Mouse (Mus musculus) hindbrain, embryonic 11.5 days (tissue): Measurements from ENCODE around the gene Ablim2. TPM values are rescaled to one million over a fixed set of nuclear protein-coding genes. Genes with fewer than 3 reads are reported as not detected.

Source experiments
- ATAC-seq: fragments of 200-750 bp; cut with Nextera tagmentation; 2 replicates; pipeline ENCODE4 v1.8.0; 2017; ENCODE audit warnings: mild to moderate bottlenecking, moderate TSS enrichment, moderate library complexity; ENCODE audit not compliant: low FRiP score
- DNase-seq: peaks from one replicate; pipeline ENCODE4 v3.0.0-alpha.2; 2015; ENCODE audit warnings: low spot score
- H3K27ac ChIP-seq: fragments of 300-500 bp; sonication (generic); 2 replicates; pipeline ENCODE4 v1.5.1; 2014; ENCODE audit warnings: mild to moderate bottlenecking, low read depth, low read length
- H3K27me3 ChIP-seq: fragments of 300-500 bp; sonication (generic); 2 replicates; pipeline ENCODE4 v1.6.1; 2014; ENCODE audit warnings: mild to moderate bottlenecking, low read length, moderate library complexity, mixed read lengths; ENCODE audit not compliant: control insufficient read depth, insufficient read depth
- H3K36me3 ChIP-seq: fragments of 300-500 bp; sonication (generic); 2 replicates; pipeline ENCODE4 v1.6.1; 2014; ENCODE audit warnings: mild to moderate bottlenecking, low read length, moderate library complexity, mixed read lengths; ENCODE audit not compliant: control insufficient read depth, insufficient read depth
- H3K4me1 ChIP-seq: fragments of 300-500 bp; sonication (generic); replicated peaks from 2 replicates; pipeline ENCODE4 v1.6.1; 2014; ENCODE audit warnings: low read length, mixed read lengths; ENCODE audit not compliant: control insufficient read depth, insufficient read depth
- H3K4me2 ChIP-seq: fragments of 300-500 bp; sonication (generic); replicated peaks from 2 replicates; pipeline ENCODE4 v1.6.1; 2014; ENCODE audit warnings: mild to moderate bottlenecking, low read depth, low read length
- H3K4me3 ChIP-seq: fragments of 300-500 bp; sonication (generic); 2 replicates; pipeline ENCODE4 v1.5.1; 2014; ENCODE audit warnings: low read depth, low read length
- H3K9ac ChIP-seq: fragments of 300-500 bp; sonication (generic); 2 replicates; pipeline ENCODE4 v1.6.1; 2014; ENCODE audit warnings: low read depth, low read length
- H3K9me3 ChIP-seq: fragments of 300-500 bp; sonication (generic); 2 replicates; pipeline ENCODE4 v1.6.1; 2016; ENCODE audit warnings: low read length; ENCODE audit not compliant: control insufficient read depth
- WGBS: fragments of 180-500 bp; shearing (Covaris S2); extraction: QIAGEN DNeasy Blood & Tissue Kit; methylation state at CpG from one replicate; pipeline ENCODE4 v1.1.7; 2014; 5-methylcytosine and 5-hydroxymethylcytosine counted together
- polyA plus RNA-seq: library from polyadenylated mRNA; unstranded; fragments of >200 nt; fragmentation: Nextera tagmentation; extraction: Ambion mirVana; gene quantifications from 2 replicates; pipeline ENCODE4 v1.2.1, GENCODE M21; 2014

The Ablim2 gene
- polyA plus RNA-seq, 1 experiment from 2014 or later, result 0.60 TPM

DNA sequence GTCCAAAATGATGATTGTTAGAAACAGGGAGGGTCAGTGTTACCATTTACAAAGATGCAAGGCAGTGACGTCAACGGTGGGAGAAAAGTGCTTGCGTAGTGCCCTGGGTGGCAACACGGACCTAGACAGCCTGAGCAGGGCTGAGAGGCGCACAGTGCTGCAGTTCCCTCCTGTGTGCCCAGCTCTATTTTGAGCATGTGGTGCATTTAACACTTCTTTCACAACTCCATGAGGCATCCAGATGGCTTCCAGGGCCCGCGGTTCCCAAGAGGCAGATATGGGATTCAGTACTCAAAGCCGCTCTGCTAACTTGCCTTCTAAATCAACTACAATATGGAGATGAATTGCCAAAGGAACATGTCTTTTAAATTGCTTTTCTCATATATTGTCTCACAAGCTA lies 121.5 kb downstream of the Ablim2 start:
- Histone ChIP-seq H3K27me3 (no peaks in the 10 kb centered on the region), H3K36me3 (no peaks in the 10 kb centered on the region), H3K4me3 (no peak overlapping the region), H3K4me1 (no peaks in the 10 kb centered on the region), H3K9me3 (no peaks in the 10 kb centered on the region), H3K9ac (no peak overlapping the region), H3K4me2 (no peak overlapping the region), H3K27ac (no peak overlapping the region)
- WGBS, result 81% methylated on average over 8 of the region's 8 CpGs
- DNase-seq, result no peak
- ATAC-seq, result no peak

GRCm38 (mm10) chr5:35882391-35882790 lies 124.7 kb downstream of the Ablim2 start:
- H3K9ac ChIP-seq, result no peak overlapping the region
- no peaks in the 10 kb centered on the region for H3K36me3 ChIP-seq
- WGBS, result 61% methylated on average over 9 of the region's 9 CpGs
- ATAC-seq, result no peak
- no peaks in the 10 kb centered on the region for H3K9me3 ChIP-seq
- no peaks in the 10 kb centered on the region for H3K27me3 ChIP-seq
- H3K4me2 ChIP-seq, result no peak overlapping the region
- H3K27ac ChIP-seq, result no peak overlapping the region
- no peak overlapping the region for H3K4me3 ChIP-seq
- DNase-seq, result no peak
- H3K4me1 ChIP-seq, result no peaks in the 10 kb centered on the region

GRCm38 (mm10) chr5:35884262-35884661 lies 126.6 kb downstream of the Ablim2 start:
- WGBS, result 46% methylated on average over 11 of the region's 11 CpGs
- peak; percentile 80 for DNase-seq
- Histone ChIP-seq H3K9me3 (no peaks in the 10 kb centered on the region), H3K4me3 (no peak overlapping the region), H3K27ac (no peak overlapping the region), H3K4me1 (no peaks in the 10 kb centered on the region), H3K36me3 (no peaks in the 10 kb centered on the region), H3K9ac (no peak overlapping the region), H3K4me2 (no peak overlapping the region), H3K27me3 (no peaks in the 10 kb centered on the region)
- ATAC-seq, result peak; percentile 22; the same call in 1 of the 2 replicates

GRCm38 (mm10) chr5:35884689-35885088 lies 127.0 kb downstream of the Ablim2 start:
- H3K4me2 ChIP-seq, result no peak overlapping the region
- H3K9ac ChIP-seq, result no peak overlapping the region
- no peak; the same call in 1 of the 2 replicates for ATAC-seq
- no peaks in the 10 kb centered on the region for H3K27me3 ChIP-seq
- no peak overlapping the region for H3K27ac ChIP-seq
- H3K4me3 ChIP-seq, result no peak overlapping the region
- no peaks in the 10 kb centered on the region for H3K36me3 ChIP-seq
- WGBS, result 93% methylated on average over 5 of the region's 5 CpGs
- DNase-seq, result no peak
- H3K4me1 ChIP-seq, result no peaks in the 10 kb centered on the region
- no peaks in the 10 kb centered on the region for H3K9me3 ChIP-seq

GRCm38 (mm10) chr5:35888959-35889358 lies 131.3 kb downstream of the Ablim2 start:
- Histone ChIP-seq H3K9me3 (no peaks in the 10 kb centered on the region), H3K4me3 (no peak overlapping the region), H3K9ac (no peak overlapping the region), H3K4me2 (no peak overlapping the region), H3K27me3 (0 out of 2 replicates have a peak, but pooled peaks cover 3% of the 10 kb centered on the region), H3K27ac (no peak overlapping the region), H3K36me3 (no peaks in the 10 kb centered on the region), H3K4me1 (no peaks in the 10 kb centered on the region)
- DNase-seq, result peak; percentile 54
- WGBS, result 53% methylated on average over 9 of the region's 9 CpGs
- no peak for ATAC-seq

GRCm38 (mm10) chr5:35889641-35890040 lies 132.0 kb downstream of the Ablim2 start:
- 56% methylated on average over 2 of the region's 2 CpGs for WGBS
- Histone ChIP-seq H3K27ac (no peak overlapping the region), H3K4me2 (no peak overlapping the region), H3K9me3 (no peaks in the 10 kb centered on the region), H3K9ac (no peak overlapping the region), H3K4me1 (no peaks in the 10 kb centered on the region), H3K27me3 (0 out of 2 replicates have a peak, but pooled peaks cover 3% of the 10 kb centered on the region), H3K4me3 (no peak overlapping the region), H3K36me3 (no peaks in the 10 kb centered on the region)
- ATAC-seq (no peak), DNase-seq (no peak)

DNA sequence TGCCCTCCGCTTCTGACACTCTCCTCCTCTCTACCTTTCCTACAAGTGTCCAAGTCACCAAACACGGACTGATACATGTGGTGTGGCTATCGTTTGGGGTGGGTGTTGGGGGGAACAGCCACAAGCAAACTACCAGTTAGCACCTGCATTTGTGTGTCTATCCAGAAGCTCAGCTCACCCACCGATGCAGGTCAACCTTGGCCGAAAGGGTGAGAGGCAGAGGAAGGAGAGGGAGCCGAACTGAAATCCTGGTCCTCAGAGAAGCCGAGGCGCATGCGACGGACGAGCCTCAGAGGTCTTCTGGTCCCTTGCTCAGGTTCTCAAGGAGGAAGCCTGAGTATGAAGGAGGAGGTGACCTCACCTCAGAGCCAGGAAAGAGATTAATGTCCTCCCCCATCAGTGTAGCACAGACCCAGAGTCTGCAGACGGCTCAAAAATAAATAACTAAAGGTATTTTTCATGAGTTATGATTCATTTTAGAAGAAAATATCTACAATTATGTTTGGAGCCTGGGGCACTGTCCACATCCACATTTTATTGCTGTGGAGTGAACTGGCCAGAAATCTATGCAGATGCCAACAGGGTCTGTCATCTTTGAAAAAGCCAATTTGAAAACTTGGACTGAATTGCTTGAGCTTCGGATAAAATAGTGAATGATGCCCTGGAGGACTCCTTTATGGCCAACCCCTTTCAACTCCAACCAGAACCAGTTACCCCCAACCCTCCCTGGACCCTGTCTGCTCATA lies 133.5 kb downstream of the Ablim2 start:
- Histone ChIP-seq H3K4me2 (no peak overlapping the region), H3K4me3 (no peak overlapping the region), H3K36me3 (no peaks in the 10 kb centered on the region), H3K9me3 (no peaks in the 10 kb centered on the region), H3K27me3 (0 out of 2 replicates have a peak, but pooled peaks cover 3% of the 10 kb centered on the region), H3K4me1 (no peaks in the 10 kb centered on the region; the same call in 1 of the 2 replicates), H3K9ac (no peak overlapping the region), H3K27ac (no peak overlapping the region)
- WGBS, result 91% methylated on average over 13 of the region's 13 CpGs
- ATAC-seq (no peak), DNase-seq (no peak)

DNA sequence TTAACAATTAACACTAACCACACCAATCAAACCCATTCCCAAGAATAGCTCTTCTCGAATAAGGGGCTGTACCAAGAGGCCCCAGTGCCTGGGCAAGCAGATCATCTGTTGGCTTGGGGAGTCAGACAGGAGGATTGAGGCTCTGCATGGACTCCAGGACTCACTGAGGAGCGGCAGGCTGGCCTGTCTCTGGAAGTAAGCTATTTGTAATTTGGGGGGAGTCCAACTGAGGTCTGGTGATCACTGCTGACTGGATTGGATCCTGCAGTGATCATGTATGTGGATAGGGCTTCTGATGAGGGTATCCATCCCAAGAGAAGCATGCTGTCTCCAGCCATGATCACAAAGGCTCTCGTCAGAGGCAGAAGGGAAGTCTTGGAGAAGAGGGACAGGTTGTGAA lies 134.7 kb downstream of the Ablim2 start:
- Histone ChIP-seq H3K27me3 (0 out of 2 replicates have a peak, but pooled peaks cover 3% of the 10 kb centered on the region), H3K9ac (no peak overlapping the region), H3K9me3 (no peaks in the 10 kb centered on the region), H3K4me1 (no peaks in the 10 kb centered on the region; the same call in 1 of the 2 replicates), H3K27ac (no peak overlapping the region), H3K4me3 (no peak overlapping the region), H3K36me3 (no peaks in the 10 kb centered on the region), H3K4me2 (no peak overlapping the region)
- WGBS, result 83% methylated on average over 3 of the region's 3 CpGs
- DNase-seq, result no peak
- ATAC-seq, result no peak
